Mouse (Mus musculus) granulocyte monocyte progenitor cell, adult 5-6 weeks (primary cell): ENCODE results near the gene Zfp248. TPM values are rescaled to one million over a fixed set of nuclear protein-coding genes. Genes with fewer than 3 reads are reported as not detected.

Experiments used
- ATAC-seq: replicated peaks from 2 replicates; pipeline ENCODE4 v1.8.0; 2016; ENCODE audit warnings: mild to moderate bottlenecking, moderate TSS enrichment, inconsistent platforms; ENCODE audit not compliant: poor library complexity, severe bottlenecking
- total RNA-seq, 2 experiments: library from RNA; stranded (forward) in 1 of 2; stranded (reverse) in 1 of 2; fragments of 200-712, 200-1000 nt in 1 of 2; fragments of >200 nt in 1 of 2; fragmentation: Nextera tagmentation in 1 of 2; gene quantifications; 2 replicates each; pipeline ENCODE4 v1.2.3; 2014 to 2017

Gene Zfp248
- total RNA-seq, 2 experiments from 2014 or later: 0.93 to 5.4 TPM

DNA sequence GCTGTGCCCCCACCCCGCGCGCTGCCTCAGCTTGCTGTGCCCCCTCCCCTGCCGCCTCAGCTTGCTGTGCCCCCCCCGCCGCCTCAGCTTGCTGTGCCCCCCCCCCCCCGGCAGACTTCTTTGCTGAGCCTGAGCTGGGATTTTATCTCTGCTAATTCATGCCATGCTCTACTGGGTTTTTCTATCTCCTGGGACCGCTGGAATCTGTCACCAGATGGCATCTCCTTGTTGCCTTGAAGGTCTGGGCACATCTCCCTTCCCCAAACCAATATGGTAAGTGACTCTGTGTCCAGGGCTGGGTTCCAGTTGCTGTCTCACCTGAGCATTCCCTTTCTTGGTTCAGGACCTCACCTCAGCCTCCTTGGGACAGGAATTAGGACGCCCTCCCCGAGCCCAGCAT, 77.7 kb downstream of the Zfp248 start:
- no peak for ATAC-seq

Other genes with a start within 250 kb of the Zfp248 start
- gene Bms1, start 36.1 kb downstream of the Zfp248 start, total RNA-seq (2014; fragmentation: Nextera tagmentation): 31.9 and 41.6 TPM in 2 replicates
- gene Bms1, start 36.1 kb downstream of the Zfp248 start, total RNA-seq (2017): 85.1 and 88.5 TPM in 2 replicates
- not detected in 2 replicates for gene Zfp9, start 23.8 kb upstream of the Zfp248 start, total RNA-seq (2014; fragmentation: Nextera tagmentation)
- gene Zfp9, start 23.8 kb upstream of the Zfp248 start, total RNA-seq (2017): not detected in 2 replicates
- 9.8 and 13.5 TPM in 2 replicates for gene Ankrd26, start 106.7 kb upstream of the Zfp248 start, total RNA-seq (2014; fragmentation: Nextera tagmentation)
- gene Ankrd26, start 106.7 kb upstream of the Zfp248 start, total RNA-seq (2017): 14.4 and 17.8 TPM in 2 replicates